Mouse (Mus musculus): ENCODE data around the gene Fads2.

Fads2 gene

GRCm38 (mm10) chr19:10102054-10102700 is 631 bp upstream of the Fads2 start:
- no peak for DNase-seq (ENCODE audit: low spot score)

DNA sequence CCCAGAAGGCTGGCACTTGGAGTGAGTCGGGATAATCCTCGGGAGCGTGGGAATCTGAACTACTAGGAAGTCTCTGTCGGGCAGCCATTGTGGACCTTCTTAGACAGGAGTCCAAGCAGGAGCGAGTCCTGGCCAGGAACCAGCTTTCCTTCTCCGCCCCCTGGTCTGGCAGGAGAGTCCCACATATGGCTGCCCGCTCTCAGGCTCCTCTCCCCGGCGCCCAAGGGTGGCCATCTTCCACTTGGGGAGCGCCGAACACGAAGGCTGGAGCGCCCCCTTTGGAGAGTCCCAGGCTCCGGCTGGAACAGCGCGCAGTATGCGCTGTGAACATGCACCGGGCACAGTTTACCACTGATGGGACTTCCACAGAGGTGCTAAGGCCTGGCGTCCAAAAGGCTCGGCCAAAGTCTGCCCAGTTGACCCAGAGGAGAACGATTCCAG is 895 bp downstream of the Fads2 start:
- peak; percentile 83 for DNase-seq (ENCODE audit: low spot score)

DNA sequence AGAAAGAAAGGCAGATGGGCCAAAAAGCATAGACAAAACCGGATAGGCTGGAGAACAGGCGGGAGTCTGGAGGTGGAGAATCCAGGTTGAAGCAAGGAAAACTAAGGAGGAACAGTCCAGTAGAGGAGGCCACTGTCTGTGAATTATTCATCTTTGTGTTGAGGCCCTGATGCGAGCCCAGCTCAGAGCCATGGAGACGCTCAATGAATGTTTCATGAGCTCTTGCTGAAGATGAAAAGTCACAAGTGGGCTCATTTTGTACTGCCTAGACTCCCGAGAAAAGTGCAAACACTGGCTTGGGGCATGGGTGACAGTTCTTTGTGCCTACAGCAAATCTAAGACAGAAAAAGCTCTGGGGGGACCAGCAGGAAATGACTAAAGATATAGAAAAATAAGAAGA is 3.7 kb downstream of the Fads2 start:
- no peak for DNase-seq (ENCODE audit: low spot score)

GRCm38 (mm10) chr19:10096371-10096876 is 5.1 kb downstream of the Fads2 start:
- DNase-seq (ENCODE audit: low spot score) = no peak

GRCm38 (mm10) chr19:10094695-10095094 is 6.9 kb downstream of the Fads2 start:
- peak; percentile 38 for DNase-seq (ENCODE audit: low spot score)

GRCm38 (mm10) chr19:10093829-10094228 is 7.7 kb downstream of the Fads2 start:
- no peak for DNase-seq (ENCODE audit: low spot score)

- peak; percentile 76 for DNase-seq (ENCODE audit: low spot score)
These were observed 14.6 kb downstream of the Fads2 start for GRCm38 (mm10) chr19:10086976-10087375.

DNA sequence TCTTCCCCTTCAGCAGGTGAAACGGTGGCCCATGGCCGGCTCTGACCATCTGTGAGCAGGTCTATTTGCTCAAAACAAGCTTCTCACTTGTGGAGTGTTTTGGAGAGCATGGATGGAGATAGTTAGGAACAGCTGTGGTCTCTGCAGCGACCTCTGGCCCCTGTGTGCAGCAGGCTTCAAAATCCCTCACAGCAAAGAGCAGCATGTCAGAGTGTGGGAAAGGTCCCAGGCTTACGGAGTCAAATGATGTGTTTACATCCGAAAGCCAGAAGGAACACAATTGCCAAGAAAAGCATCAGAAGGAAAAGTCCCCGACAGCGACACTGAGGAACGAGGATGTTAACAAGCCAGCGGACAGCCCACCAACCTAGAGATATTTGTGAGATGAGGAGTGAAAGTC is 16.1 kb downstream of the Fads2 start:
- DNase-seq (ENCODE audit: low spot score) = no peak

DNA sequence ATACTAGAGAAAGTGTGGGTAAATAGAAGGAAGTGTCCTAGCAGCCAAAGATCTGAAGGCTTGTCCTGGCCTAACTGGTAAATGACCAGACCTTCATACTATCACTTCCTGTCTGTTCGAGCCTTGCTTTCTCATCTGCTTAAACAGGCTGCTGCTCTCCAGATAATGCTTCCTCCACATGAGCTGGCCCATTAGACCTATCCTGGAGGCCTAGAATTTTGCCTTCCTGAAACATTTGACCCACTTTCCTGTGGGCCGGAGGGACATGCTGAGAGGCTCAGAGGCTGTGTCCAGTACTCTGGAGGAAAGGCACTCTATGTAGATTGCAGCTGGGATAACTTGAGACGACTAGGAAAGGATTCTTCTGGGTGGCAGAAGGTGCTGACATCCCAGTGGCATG is 19.4 kb downstream of the Fads2 start:
- DNase-seq (ENCODE audit: low spot score) = no peak

GRCm38 (mm10) chr19:10080384-10080783 is 21.2 kb downstream of the Fads2 start:
- no peak for DNase-seq (ENCODE audit: low spot score)

DNA sequence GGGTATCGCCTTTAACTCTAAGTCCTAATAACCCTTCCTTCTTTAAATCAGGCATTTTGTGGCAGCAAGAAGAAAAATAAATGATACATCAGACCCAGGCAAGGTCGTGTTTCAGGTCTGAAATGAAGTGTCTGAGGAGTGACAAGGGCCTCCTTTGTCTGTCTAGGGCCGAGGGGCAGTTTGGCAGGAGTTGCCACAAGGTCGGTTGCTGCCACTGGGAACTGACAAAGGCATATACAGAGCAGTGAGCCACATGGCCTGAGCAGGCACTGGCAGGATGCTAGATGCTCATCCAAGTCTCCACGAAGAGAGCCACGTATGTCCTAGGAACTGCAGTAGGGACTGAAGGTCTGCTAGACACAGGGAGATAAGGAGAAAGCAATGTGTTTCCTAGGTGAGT is 23.2 kb downstream of the Fads2 start:
- DNase-seq (ENCODE audit: low spot score) = peak; percentile 70

- no peak for DNase-seq (ENCODE audit: low spot score)
These were observed 28.4 kb downstream of the Fads2 start for GRCm38 (mm10) chr19:10073145-10073544.

- no peak for DNase-seq (ENCODE audit: low spot score)
These were observed 29.7 kb downstream of the Fads2 start for GRCm38 (mm10) chr19:10071892-10072291.

- DNase-seq (ENCODE audit: low spot score) = no peak
These were observed 30.4 kb downstream of the Fads2 start for GRCm38 (mm10) chr19:10071166-10071565.

DNA sequence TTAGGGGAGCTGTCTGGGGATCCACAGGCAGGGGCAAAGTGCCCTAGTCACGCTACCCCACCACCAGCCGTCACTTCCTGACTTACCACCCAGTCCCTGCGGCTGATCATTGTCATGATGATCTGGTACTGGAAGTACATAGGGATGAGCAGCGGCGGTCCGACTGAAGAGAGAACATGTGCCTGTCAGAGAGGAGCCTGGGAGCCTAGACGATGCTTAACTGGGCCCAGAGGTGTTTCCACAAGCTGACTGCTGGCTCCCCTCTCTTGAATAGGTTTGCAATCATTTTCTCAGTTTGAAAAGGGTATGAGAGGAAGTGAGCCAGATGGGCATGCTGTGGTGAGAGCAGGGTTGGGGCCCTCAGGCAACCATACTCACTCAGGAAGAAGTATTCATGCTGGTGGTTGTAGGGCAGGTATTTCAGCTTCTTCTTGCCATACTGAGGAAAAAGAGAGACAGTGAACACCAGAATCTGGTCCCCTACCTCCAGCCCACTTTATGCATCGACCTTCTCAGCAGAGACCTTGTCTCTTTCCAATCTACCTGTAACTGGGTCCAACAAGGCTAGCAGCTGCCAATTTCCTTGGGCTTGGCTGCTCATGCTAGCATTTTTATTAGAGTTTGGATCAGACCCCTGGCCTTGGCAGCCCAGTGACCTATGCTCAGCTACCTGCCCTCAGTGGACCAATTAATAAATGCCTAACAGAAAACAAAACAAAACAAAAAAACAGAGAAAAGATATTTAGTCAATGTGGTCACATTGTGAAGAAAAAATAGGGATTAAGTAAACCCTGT is 31.2 kb downstream of the Fads2 start:
- DNase-seq (ENCODE audit: low spot score) = no peak

- DNase-seq (ENCODE audit: low spot score) = no peak
These were observed 33.8 kb downstream of the Fads2 start for GRCm38 (mm10) chr19:10067701-10068100.

- DNase-seq (ENCODE audit: low spot score) = no peak
These were observed 35.0 kb downstream of the Fads2 start for GRCm38 (mm10) chr19:10066502-10066901.

DNA sequence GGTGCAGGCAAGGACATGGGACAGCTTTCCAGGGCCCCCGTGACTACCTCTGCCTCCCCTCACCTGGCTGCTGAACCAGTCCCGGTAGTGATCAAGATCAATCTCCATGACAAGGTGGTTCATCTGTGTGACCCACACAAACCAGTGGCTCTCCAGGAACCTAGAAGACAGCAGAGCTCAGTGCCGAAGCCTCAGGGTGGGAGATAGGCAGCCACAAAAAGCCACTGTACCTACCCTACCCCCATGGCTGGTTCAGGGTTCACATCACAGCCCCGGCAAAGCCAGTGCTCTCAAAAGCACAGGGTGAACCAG is 35.4 kb downstream of the Fads2 start:
- DNase-seq (ENCODE audit: low spot score) = no peak

- no peak for DNase-seq (ENCODE audit: low spot score)
These were observed 35.9 kb downstream of the Fads2 start for GRCm38 (mm10) chr19:10065465-10066188.

DNA sequence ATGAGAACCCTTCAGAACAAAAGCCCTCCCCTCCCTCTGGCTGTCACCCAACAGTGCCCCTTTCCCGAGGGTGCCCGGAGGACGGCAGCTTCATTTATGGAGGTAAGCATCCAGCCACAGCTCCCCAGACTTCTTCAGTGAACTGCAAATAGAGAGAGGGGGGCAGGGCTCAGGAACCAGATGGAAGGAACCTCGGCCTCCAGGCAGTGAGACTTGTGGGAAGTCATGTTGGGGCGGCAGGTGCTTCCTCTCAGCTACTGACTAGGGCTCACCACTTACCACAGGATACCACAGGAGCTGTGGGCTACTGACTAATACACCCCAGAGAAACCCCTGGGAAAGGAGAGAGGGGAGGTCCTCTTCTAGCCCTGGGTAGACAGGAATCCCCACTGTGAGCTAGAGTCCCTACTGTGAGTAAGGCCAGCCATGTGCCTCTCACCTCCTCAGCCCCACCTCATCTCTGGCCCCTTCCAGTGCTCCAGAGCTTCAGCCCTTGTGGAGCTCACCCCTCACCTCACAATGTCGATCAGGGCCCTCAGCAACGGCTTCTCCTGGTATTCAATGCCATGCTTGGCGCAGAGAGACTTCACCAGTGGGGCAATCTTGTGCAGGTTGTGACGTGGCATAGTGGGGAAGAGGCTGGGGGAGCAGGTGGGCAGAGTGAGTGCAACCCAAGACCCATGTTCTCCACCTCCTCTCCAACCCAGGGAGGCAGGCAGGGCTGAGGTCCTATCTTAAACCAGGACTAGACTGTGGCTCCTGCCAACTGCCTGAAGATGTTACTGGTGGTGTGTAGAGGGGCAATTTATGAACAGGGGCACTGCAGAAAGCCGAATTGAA is 37.2 kb downstream of the Fads2 start:
- no peak for DNase-seq (ENCODE audit: low spot score)

DNA sequence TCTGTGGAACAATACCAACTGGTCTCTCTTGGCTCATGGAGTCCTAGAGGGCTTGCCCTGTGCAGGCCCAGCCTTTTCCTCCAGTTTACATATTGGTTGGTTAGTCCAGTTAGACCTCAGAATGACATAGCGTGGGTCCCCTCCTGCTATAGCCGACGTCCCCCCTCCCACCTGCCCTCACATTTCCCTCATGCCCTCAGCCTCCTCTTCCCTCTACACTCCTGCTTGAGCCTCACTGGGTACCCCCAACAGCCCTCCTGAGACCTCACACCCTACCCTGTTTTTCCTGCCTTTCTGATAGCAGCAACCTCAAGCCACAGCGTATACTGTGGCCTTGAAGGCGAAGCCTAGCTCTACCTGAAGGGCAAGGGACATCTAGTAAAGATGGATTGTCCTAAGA is 38.7 kb downstream of the Fads2 start:
- no peak for DNase-seq (ENCODE audit: low spot score)

DNA sequence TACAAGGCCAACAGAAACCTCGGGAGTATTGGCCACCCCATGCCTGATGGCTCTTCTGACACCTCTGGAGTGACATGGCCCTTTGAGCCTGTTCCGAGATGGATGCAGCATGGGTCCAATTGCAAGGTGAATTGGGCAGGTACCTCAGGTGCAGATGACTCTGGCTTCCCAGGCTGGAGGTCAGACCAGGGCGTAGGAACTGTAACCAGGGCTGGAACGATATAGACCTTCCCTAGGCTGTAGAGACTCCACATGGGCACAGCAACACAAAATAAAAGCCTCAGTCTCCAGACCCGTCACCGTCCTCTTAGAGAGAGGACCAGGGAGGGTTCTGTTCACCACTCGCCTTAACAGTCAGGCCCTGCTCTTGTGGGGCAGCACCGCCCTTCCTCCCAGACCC is 39.3 kb downstream of the Fads2 start:
- DNase-seq (ENCODE audit: low spot score) = no peak

Measured in testis, postnatal 14 days (tissue).